Mouse (Mus musculus) cerebellum, adult 8-10 months (tissue): ENCODE data around the gene Slc38a10.

Experiments used
- DNase-seq: peaks from one replicate; pipeline ENCODE4 v3.0.0; 2022

Gene Slc38a10

GRCm38 (mm10) chr11:120136796-120137624, 14.1 kb downstream of the Slc38a10 start:
- DNase-seq = no peak

- no peak for DNase-seq
Measured at GRCm38 (mm10) chr11:120136195-120136594, 15.0 kb downstream of the Slc38a10 start.

DNA sequence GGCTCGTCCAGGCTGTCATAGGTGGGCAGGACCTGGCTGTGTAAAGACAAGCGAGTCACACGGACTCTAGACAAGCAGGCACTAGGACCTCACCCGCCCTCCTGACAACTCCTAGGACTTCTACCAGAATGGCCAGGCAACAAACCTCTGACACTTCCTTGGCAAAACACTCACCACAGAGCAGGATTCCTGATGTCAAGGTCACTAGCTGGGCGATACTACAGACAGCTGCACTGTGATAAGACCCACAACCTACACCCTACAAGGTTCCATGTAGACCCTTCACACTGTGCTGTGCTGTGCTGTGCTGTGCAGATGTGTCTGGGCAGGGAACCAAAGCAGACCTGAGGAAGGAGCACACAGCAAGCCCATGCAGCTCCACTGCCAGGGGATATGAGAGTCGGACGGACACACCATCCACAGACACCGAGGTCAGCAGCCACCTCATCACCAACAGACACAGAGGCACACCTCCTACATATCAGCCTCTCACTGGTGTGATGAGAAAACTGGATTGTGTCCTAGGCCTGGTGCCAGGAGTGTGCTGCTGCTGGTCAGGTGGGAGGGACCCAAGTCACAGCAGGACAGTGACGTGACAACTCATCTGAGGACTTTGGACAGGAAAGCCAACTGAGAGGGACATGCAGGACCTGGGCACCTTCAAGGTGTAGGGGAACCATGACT, 16.2 kb downstream of the Slc38a10 start:
- DNase-seq = no peak

- DNase-seq = no peak
Measured at GRCm38 (mm10) chr11:120134148-120134547, 17.0 kb downstream of the Slc38a10 start.

DNA sequence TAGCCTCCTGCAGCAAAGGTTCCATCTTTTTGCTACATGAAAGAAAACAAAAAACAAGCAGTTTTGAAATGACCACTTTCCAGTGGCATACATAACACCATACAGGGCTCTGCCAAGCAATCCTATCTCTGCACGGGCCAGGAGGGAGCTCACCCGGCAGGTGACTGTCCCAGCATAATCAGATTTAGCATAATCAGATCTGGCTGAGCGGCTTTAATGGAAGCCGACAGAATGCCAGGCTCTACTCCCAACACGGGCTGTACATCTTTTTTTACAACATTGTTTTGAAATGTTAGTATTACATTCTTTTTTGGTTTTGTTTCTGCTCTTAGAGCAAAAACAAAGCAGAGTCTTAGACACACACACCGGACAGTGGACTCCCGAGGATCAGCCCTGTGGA, 21.9 kb downstream of the Slc38a10 start:
- DNase-seq = no peak

DNA sequence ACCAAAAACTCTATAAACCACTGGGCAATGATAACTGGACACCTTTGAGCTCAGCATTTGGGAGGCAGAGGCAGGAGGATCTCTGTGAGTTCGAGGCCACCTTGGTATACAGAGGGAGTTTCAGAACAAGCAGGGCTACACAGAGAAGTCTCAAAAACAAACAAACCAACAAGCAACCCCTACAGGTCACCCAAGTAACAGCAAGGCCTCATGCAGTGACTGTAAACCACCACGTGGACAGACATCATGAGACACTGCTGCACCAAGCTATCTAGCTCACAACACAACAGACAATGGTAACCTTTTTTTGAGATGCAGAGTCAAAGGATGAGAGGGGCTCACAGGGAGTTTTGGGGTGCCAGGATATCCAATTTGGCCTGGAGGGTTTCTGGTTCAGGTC, 24.3 kb downstream of the Slc38a10 start:
- DNase-seq = no peak

- DNase-seq = no peak
Measured at GRCm38 (mm10) chr11:120122126-120122525, 29.0 kb downstream of the Slc38a10 start.

DNA sequence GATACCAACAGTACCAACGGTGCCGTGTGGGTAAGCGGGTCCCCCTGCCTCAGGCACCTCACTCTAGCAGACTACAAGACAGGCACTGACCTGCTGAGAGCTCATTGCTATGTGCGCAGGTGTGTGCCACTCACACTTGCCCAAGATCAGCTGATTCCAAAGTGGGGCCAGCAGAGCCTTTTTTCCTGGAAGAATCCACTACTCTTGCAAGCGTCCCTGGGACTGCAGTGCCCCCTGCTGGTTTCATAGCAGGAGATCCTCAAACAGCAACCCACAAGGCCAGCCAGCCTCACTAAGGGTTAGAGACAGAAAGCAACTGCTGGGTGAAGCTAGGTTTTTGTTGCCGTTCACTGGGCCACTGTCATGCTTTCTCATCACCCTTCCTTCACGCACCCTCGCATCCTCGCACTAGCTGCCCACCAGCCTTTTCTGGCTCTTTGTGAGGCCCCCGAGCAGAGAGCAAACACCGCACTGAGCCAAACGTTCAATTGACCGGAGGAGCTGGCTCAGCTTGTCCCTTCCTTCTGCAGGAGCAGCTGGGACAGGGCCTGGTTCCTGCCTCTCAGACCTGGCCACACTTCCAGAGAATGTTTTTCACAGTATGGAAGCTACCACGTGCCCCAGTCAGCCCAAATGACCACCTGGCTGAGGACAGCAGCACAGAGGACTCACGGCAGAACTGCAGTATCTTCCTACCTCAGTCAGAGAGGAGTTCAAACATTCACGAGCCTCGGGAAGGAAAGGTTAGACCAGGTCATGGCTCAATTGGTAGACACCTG, 30.3 kb downstream of the Slc38a10 start:
- DNase-seq = peak; percentile 79

- DNase-seq = no peak
Measured at GRCm38 (mm10) chr11:120119936-120120541, 31.1 kb downstream of the Slc38a10 start.

GRCm38 (mm10) chr11:120119108-120119507, 32.0 kb downstream of the Slc38a10 start:
- no peak for DNase-seq

DNA sequence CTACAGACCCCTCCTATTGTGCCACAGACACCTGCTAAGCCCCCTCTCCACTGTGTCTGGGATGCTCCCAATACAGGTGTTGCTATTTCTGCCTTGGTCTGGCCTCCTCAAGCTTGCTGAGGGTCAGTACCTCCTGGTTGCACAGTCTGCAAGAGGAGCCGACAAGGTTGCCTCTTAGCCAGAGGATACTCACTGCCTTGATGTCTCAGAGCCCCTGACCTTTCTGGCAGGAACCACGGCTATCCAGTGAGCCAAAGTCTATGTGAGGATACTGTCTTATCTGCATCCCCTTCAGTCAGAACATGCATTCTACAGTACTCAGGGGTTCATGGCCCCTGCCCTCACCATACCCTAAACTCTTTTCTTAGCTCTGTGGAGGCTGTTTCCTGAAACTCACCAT, 33.5 kb downstream of the Slc38a10 start:
- DNase-seq = no peak

- DNase-seq = no peak
Measured at GRCm38 (mm10) chr11:120114488-120115215, 36.5 kb downstream of the Slc38a10 start.

GRCm38 (mm10) chr11:120112136-120112535, 39.0 kb downstream of the Slc38a10 start:
- DNase-seq = no peak

DNA sequence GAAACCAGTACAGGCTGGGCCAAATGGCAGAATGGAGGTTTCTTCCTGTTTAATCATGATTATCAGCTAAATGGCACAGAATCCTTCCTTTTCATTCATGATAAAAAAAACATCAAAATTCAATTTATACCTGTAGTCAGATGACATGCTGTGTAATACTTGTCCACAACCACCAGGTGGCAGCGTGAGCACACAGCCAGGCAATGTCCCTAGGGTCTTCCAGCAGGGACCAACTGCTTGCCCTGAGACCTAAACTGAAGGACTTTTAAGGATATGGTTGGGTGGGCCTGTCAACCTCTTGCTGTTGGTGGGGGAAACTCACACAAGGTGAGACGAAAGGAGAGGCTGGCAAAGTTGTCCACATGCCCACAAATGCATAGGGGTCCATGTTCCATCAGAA, 40.1 kb downstream of the Slc38a10 start:
- no peak for DNase-seq

GRCm38 (mm10) chr11:120110554-120110953, 40.6 kb downstream of the Slc38a10 start:
- DNase-seq = no peak

GRCm38 (mm10) chr11:120109558-120110210, 41.5 kb downstream of the Slc38a10 start:
- no peak for DNase-seq

DNA sequence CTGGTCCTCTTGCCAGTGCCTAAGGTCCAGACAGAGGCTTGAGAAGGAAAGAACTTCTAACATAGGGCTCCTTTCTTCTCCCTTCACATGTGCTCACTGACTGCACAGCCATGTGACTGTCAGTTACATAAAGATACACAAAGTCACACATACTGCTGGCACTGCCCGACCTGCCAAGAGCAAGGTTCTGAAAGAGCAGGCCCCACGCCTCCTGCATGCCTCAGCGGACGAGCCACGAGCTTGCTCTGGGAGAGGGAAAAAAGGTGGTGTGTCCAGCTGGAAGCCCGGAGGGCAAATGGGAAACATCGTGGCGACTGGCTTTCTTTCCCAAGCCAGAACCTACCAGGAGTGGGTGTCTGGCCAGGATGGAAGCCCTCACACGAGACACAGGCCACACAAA, 43.4 kb downstream of the Slc38a10 start:
- DNase-seq = no peak

DNA sequence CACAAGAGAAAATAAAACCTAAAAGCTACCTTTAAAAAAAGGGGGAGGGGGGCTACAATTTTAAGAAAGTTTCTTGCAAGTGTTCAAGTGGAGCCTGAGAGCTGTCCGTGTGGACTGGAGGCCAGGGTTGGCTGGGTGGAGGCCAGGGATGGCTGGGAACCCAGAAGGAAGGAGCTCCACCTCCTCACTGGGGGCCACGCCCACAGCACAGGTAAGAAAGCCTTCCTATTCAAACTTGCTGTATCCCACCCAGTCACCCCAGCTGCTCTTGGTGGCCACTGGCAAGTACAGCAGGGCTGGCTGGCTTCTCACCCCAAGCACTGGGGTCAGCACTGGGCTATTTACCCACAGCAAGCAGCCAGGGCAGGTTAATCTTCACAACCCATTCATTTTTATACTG, 44.1 kb downstream of the Slc38a10 start:
- no peak for DNase-seq

DNA sequence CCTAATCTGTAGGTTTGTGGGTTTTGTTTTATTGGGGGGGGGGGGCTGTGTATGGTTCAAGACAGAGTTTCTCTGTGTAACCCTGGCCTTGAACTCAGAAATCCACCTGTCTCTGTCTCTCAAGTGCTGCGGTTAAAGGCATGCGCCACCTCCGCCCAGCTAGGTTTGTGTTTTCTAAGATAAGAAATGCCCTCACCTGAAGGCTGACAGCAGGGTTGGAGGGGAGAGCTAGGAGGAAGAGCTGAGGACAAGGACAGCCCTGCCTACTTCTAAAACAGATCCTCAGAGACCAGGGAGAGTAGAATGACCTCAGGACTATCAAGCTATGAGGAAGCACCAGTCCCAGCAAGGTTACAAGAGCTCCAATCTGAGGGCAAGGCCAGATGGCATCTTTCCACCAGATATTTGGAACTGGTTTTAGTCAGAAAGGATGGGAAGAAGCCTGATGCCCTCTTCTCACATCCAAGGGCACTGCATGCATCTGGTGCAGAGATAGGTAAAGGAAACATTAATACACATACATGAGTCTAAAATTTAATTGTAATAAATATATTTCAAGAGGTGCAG, 47.6 kb downstream of the Slc38a10 start:
- no peak for DNase-seq

DNA sequence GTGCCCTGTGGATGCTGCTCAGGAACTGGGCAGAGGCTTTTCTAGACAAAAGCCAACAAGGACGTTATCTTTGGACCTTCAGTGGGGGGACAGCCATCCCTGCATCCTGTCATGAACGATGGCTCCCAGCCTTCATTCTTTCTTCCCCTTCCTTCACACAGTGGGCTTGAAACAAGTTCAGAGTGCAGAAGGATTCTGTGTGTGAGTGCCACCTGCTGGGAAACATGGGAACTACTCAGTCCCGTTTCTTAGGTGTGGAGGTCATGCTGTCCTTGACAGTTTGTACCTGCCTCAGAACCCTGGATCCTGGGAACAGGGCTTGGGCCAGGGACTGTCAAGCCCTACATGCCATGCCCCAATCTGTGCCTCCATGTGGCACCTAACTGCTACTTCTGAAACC, 50.1 kb downstream of the Slc38a10 start:
- peak; percentile 74 for DNase-seq
